Mouse (Mus musculus): Measurements from ENCODE around the gene Rev3l.
"Not testable (repeated sequence)": the region's sequence is repeated elsewhere in the genome, so short reads cannot be mapped to it uniquely, and the experiment has no call there.

Gene Rev3l

DNA sequence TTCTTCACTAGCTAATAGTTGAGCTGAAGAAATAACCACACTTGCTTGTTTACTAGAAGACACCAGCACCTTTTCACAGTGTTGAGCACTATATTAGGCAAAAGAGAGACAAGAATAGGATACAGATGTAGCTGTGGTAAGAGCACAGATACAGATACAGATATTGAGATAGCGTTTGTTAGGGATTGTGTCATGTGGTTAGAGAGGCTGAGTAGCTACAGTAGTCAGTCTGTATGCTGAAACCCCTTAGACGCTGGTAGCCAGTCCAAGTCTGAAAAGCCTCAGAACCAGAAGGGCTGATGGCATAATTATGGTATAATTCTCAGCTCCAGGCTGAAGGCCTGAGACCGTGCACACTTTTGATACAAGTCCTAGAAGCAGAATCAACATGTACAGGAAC is 53.3 kb downstream of the Rev3l start:
- DNase-seq (ENCODE audit: low spot score), result no peak

DNA sequence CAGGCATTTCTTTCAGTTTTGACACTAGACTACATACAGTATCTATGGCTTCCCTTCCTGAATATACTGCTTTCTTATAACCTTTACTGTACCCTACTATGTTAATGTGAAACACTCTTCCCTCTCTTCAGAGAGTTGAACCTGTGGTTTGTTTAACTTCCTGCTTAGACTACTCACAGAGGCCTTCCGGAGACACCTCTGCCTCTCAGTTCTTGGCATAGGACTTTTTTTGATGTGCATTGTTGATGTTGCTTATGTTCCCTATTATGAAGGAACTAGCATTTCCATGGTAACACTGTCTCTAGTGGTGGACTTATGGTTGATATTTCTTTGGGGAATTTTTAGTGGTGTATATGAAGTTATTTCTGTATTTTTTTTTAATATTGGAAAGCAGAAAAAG is 61.4 kb downstream of the Rev3l start:
- no peak for DNase-seq (ENCODE audit: low spot score)

DNA sequence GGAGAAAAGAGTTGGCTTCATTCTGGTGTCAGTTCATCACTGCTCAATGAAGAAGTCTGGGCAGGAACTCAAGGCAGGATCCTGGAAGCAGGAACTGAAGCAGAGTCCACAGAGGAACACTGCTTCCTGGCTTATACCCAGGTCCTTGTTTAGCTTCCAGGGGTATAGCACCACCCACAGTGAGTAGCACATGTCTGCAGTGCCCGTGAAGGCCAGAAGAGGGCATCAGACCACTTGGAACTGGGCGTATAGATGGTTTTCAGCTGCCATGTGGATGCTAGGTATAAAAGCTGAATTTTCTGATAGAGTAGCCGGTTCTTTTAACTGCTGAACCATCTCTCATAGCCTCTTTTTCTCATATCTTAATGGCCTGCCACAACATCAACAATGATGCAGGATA is 79.6 kb downstream of the Rev3l start:
- DNase-seq (ENCODE audit: low spot score), result peak; percentile 7

DNA sequence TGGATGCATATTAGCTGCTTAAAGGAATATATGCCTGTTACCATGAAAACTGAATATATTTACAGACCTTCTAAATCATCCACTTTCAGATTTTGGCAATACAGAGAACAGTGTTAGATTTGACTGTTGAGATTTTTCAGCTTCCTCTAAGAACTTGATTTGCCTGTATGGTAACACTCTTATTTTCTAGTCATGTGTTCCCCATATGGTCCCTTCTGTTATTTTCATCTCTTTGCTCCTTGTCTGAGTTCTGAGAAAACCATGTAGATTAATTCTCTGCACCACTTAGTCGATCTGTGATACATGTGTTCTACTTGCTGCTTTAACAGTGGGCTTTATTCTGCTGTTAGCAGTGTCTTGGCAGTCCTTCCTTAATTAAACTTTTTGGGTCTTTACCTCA is 110.7 kb downstream of the Rev3l start:
- no peak for DNase-seq (ENCODE audit: low spot score)

DNA sequence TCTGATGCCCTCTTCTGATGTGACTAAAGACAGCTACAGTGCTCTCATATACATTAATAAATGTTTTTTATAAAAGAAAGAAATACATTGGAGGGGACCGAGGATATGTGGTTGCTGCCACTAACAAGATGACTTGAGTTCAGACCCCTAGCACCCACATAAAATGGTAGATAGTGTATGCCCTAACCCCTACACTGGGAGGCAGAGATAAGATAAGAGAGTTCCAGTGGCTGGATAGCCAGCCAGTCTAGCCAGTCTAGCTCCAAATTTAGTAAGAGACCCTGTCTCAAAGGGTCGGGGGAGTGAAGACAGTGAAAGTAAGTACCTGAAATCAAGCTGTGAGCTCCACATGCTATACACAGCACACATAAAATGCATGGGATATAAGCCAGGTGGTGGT is 133.6 kb downstream of the Rev3l start:
- DNase-seq (ENCODE audit: low spot score), result no peak

DNA sequence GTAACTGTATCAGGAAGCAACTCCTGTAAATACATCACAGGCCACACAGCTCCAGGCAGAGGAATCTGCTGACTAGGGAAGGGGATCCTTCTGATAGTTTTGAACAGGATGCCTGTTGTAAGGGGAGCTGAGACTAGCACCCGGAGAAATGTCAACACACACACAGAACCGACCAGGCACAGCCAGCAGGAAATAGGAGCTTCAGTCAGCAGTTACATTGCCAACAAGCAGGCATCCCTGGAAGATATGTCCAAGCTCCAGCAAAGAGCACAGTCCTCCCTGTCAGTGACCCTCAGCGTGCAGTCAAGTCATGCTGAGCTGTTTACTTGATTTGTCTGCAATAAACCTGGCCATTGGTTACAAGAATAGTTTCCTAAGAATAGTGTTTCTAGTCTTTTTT is 156.7 kb downstream of the Rev3l start:
- no peak for DNase-seq (ENCODE audit: low spot score)

DNA sequence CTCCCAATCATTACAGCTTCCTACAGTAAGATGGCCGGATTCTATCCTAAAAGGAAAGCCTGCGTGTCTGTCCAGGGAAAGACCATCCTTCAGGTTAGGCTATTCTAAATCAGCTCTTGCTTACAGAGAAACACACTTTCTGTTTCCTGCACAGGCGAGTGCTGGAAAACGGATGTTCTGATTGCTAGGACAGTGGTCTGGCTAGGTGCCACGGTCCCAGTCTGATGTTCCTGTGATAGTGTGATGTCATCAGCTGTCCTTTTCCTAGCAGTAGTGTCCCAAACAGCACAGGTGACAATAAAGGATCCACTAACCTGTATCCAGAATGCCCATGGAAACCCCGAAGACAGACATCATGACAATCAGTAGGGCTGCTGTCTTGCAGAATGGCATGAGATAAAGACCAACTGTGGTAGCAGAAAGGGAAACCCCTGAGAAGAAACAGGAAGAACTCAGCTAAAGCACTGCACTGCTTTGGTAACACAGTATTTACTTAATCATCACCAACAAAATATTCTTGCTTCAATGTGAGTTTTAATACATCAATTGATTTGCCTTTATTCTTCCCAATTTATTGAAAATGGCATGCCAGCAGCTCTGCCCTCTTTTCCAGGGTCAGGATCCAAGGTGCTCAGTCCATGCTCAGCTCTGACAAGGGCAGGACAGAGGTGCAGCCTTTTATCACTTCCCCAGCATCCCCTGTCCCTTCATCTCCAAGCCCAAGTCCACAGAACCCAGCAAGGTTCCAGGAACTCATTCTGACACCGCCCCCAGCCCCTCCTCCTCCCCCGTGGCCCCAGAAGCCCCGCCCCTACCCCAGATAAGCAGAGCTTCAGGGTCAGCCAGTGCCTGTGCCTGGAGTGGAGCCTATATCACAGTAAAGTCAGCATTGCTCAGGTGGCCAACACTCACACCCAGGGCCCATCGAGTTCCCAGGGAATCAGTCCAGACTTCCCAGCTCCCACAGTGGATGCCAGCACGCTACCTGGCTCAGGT is 162.1 kb downstream of the Rev3l start:
- DNase-seq (ENCODE audit: low spot score), result no peak

DNA sequence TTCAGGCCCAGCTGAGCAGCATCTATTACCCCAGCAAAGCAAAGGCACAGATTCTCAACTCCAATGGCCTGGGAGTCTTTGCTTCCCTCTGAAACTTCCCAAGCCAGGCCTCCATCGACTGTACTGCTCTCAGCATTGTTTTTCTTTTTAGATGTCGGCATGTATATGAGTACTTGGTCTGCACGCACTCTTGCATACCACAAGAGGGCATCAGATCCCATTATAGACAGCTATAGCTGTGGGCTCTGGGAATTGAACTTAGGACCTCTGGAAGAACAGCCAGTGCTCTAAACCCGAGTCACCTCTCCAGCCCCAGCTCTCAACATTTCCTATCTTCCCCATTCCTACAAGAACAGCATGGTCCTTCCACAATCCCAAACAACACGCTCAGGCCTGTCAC is 164.6 kb downstream of the Rev3l start:
- no peak for DNase-seq (ENCODE audit: low spot score)

DNA sequence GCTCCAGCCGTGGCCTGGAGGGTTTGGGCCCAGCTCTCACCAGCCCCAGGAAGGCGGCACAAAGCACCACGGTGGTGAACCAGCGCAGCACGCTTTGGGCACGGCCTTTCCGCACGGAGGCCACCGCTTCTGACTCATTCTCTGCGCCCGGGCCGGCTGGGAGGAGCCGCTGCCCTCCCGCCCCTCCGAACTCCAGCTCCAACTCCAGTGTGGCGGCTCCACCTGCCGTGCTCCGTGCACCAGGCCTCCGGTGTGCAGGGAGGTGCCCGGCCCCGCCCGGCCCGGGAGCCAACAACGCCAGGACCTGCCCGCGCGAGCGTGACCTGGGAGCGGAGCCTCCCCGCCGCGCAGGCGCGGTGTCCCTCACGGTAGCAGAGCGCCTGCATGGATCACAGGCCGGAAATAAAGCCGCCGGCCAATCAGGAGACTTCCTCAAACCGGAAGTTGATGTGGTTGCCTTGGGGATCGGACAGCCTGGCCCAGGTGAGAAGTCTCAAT is 167.0 kb downstream of the Rev3l start, which contains the start of gene Mfsd4b4:
Gene Mfsd4b4, minus strand, starts transcription at position 365 of the 498 bp plus-strand sequence.
- peak; percentile 56 for DNase-seq (ENCODE audit: low spot score)

DNA sequence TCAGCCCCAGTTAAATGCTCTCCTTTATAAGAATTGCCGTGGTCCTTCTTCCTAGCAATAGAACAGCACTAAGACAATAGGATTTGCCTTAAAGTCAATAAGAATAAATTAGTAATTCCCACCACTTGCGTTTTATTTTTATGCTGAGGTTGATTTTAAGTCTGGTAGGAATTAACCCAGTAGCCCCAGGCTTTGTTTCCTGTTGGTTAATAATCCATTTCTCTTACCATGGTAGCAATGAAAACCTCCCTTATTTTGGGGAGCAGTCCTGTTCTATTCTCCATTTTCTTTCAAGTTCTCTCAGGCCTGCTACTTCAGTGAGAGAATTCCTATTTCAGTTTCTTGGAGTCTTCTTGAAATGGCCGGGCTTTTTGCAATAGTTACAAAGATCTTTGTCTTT is 172.3 kb downstream of the Rev3l start:
- DNase-seq (ENCODE audit: low spot score), result no peak

DNA sequence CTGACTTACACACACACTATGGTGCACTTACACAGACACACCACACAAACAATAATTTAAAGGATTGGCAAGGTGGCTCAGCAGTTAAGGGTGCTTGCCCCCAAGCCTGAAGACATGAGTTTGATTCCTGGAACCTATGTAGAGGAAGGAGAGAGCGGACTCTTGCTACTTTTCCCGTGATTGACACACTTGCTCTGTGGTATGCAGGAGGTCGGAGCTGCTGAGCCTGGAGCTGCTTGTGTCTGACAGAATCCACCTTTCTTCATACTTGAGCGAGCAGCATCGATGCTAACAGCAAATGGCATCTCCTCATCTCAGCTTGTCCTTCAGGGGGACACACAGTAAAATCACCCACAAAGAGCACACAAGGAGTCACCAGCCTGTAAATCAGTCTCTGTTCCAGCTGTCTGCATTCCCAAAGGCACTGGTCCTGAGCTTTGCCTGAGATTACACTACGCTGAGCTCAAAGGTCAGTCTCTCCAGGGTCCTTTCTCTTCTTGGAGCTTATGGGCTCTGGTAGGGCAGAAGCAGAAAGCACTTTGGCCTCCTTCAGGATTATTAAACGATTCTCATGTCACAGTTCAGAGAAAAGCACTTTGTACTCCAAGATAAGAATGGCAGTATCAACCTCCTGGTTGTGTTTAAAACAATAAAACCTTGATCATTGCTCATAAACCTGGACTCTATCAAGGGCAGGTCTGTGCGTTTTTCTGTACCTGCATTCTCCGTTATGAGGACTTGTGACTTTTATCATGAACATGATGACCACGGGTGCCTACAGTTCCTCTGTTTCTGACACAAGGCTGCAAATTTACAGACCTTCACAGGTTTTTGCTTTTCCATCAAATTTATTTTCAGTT is 175.1 kb downstream of the Rev3l start:
- no peak for DNase-seq (ENCODE audit: low spot score)

DNA sequence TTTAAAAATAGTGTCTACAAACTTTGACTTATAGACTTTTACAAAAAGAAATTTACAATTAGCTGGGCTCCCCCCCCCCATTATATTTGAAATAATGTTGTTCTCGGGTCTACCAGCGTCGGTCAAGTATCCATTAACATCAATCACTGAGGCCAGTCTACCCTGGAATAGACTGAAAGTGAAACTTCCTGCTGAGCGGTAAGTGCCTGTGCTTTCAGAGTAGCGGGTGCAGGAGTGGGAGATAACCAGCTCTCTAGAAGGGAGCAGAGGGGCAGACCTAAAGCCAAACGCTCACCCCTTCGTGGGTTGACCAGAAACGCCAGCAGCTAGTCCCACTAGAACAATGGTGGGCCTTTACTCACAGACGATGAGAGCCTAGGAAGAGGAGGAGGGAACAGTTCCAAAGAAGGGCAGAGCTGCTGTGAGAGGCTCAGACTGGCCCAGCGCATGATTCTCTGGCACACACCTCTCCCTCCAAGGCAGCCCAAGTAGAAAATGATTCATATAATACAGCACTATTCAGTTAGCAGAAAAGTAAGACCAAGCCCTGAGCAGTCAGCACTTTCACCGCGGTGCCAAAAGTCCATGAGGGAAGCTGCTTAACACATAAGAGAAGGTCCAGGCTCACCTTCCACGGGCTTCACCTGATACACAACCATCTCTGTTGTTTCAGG is 177.0 kb downstream of the Rev3l start:
- DNase-seq (ENCODE audit: low spot score), result no peak

DNA sequence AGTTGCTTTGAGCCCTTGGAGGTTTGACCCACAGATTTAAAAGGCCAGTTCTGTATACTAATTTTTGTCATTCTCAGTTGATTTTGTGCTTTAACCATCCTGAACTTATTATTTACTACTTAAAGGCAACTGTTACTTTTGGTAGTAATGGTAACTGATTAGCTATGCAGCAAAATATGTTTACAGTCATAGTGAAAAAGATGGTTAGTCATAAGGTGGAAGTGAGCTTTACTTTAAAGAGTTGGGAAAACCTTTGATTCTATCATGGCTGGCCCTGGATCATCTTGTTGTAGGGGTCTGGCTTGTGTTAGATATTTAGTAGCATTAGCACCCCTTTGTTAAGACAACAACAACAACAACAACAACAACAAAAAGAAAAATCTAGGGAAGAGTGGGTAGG is 180.7 kb downstream of the Rev3l start:
- no peak for DNase-seq (ENCODE audit: low spot score)

DNA sequence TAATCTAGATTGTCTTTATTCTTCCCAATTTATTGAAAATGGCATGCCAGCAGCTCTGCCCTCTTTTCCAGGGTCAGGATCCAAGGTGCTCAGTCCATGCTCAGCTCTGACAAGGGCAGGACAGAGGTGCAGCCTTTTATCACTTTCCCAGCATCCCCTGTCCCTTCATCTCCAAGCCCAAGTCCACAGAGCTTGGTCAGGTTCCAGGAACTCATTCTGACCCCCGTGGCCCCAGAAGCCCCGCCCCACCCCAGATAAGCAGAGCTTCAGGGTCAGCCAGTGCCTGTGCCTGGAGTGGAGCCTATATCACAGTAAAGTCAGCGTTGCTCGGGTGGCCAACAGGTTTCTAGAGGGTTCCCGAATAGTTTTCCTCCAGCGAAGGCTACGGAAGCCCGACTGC is 192.6 kb downstream of the Rev3l start:
- DNase-seq (ENCODE audit: low spot score), result not testable (repeated sequence)

Data from ovary, postnatal 10 days (tissue).